Mouse (Mus musculus) neural tube, embryonic 11.5 days (tissue): ENCODE measurements at regions not wholly inside any gene's neighbourhood (a gene's known extent, or its start where the extent isn't known, plus 50 kb on each side); places are given as distances from the start of the nearest gene placed in this dataset.

Source experiments
- ATAC-seq: fragments of 200-750 bp; cut with Nextera tagmentation; 2 replicates; pipeline ENCODE4 v1.8.0; 2017; ENCODE audit warnings: moderate number of reproducible peaks, mild to moderate bottlenecking, moderate TSS enrichment, moderate library complexity; ENCODE audit not compliant: insufficient read depth, low FRiP score, low TSS enrichment
- DNase-seq: peaks from one replicate; pipeline ENCODE4 v3.0.0-alpha.2; 2015; ENCODE audit warnings: low spot score
- H3K27ac ChIP-seq: fragments of 300-500 bp; sonication (generic); 2 replicates; pipeline ENCODE4 v1.5.1; 2014; ENCODE audit warnings: low read depth, mild to moderate bottlenecking, low read length
- H3K27me3 ChIP-seq: fragments of 300-500 bp; sonication (generic); 2 replicates; pipeline ENCODE4 v1.6.1; 2014; ENCODE audit warnings: mild to moderate bottlenecking, low read length, mixed read lengths; ENCODE audit not compliant: control insufficient read depth, insufficient read depth
- H3K36me3 ChIP-seq: fragments of 300-500 bp; sonication (generic); 2 replicates; pipeline ENCODE4 v1.6.1; 2014; ENCODE audit warnings: mild to moderate bottlenecking, low read length, moderate library complexity, mixed read lengths; ENCODE audit not compliant: control insufficient read depth, insufficient read depth
- H3K4me1 ChIP-seq: fragments of 300-500 bp; sonication (generic); 2 replicates; pipeline ENCODE4 v1.6.1; 2014; ENCODE audit warnings: low read length, mixed read lengths; ENCODE audit not compliant: control insufficient read depth, insufficient read depth
- H3K4me2 ChIP-seq: fragments of 300-500 bp; sonication (generic); 2 replicates; pipeline ENCODE4 v1.6.1; 2014; ENCODE audit warnings: low read depth, mild to moderate bottlenecking, moderate library complexity
- H3K4me3 ChIP-seq: fragments of 300-500 bp; sonication (generic); 2 replicates; pipeline ENCODE4 v1.5.1; 2014; ENCODE audit warnings: low read depth, low read length
- H3K9ac ChIP-seq: fragments of 300-500 bp; sonication (generic); 2 replicates; pipeline ENCODE4 v1.6.1; 2014; ENCODE audit warnings: mild to moderate bottlenecking, low read length
- H3K9me3 ChIP-seq: fragments of 300-500 bp; sonication (generic); 2 replicates; pipeline ENCODE4 v1.6.1; 2016; ENCODE audit warnings: low read length; ENCODE audit not compliant: control insufficient read depth
- WGBS: fragments of 180-500 bp; shearing (Covaris S2); extraction: QIAGEN DNeasy Blood & Tissue Kit; methylation state at CpG from one replicate; pipeline ENCODE4 v1.1.7; 2014; 5-methylcytosine and 5-hydroxymethylcytosine counted together

DNA sequence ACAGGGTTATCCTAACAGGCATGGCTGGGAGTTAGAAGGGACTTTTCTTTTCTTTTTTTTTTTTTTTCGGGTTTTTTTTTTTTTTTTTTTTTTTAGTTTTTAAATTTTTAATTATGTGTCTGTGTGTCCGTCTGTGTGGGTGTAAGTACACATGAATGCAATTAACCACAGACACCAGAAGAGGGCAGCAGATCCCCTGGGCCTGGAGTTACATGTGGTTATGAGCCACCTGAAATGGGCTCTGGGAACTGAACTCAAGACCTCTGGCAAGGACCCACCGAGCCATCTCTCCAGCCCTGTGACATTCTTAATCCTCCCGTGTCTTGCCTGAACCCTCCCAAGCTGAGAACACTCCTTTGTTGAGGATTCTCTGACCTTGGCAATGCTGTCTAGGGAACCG, 157.0 kb downstream of the Zfp36l2 start:
- Histone ChIP-seq H3K27me3 (no peaks in the 10 kb centered on the region), H3K27ac (no peak overlapping the region), H3K4me1 (peaks cover 15% of the 10 kb centered on the region), H3K9me3 (no peaks in the 10 kb centered on the region), H3K9ac (no peak overlapping the region), H3K4me3 (no peak overlapping the region), H3K4me2 (no peak overlapping the region), H3K36me3 (no peaks in the 10 kb centered on the region)
- no peak for DNase-seq
- ATAC-seq = no peak
- 82% methylated on average over 5 of the region's 5 CpGs for WGBS

DNA sequence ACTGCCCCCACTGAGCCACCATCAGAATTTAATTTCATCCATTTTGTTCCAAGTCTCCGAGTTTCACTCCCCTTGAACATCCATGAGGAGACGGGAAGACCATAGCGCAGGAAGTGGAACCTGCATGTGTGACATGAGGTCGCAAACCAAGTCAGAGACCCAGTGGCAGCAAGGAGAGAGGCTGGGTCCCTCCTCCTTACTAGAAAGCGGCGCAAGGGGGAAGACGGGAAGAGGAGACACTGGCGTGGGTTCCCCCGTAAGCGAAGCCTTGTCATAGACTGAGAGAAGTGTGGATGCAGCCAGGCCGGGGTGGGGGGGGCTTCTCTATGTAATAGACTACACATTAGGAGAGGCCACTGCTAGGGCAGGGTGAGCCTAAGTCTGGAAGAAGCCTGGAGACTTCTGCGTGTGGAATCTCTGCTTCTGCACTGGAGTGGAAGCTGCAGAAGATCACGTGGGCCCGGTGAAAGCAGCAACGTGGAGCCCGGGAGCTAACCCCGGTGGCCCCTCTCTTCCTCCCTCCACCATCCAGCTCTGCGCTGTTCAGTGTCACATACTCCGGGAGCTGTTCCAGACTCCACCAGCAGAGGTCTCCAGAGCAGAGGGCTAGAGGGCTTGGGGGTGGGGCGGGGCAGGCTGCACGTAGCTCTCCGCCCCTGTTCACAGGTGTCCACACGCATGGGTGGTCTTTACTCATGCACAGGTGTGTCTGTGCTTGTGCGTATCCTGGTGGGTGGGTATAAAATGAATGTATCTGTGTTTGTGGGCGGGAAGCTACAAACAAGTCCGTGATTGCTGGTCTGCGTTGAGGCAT, 159.4 kb downstream of the Zfp36l2 start:
- peak; percentile 91 for DNase-seq
- H3K4me3 ChIP-seq = no peak overlapping the region
- H3K27ac ChIP-seq = no peak overlapping the region
- H3K4me1 ChIP-seq = peaks cover 15% of the 10 kb centered on the region
- peak; percentile 87; the same call in 1 of the 2 replicates for ATAC-seq
- H3K4me2 ChIP-seq = peak overlapping the region; percentile 32
- no peak overlapping the region; the same call in 1 of the 2 replicates for H3K9ac ChIP-seq
- no peaks in the 10 kb centered on the region for H3K36me3 ChIP-seq
- no peaks in the 10 kb centered on the region for H3K27me3 ChIP-seq
- 23% methylated on average over 27 of the region's 27 CpGs for WGBS
- no peaks in the 10 kb centered on the region for H3K9me3 ChIP-seq

DNA sequence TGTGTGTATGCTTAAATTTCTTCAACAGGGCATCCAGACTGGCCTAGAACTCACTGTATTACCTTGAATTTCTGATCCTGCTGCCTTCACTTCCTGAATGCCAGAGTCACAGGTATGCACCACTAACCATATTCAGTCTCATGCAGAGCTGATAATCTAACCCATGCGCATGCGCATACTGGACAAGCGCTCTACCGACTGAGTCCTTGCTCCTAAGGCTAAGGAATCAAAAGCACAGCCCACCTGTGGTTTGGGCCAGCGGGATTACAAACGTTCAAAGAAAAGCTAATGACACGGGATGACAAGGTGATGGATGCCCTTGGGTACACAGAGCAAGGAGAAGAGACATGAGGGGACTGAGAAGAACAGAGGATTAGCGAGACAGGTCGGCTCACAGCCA, 160.5 kb downstream of the Zfp36l2 start:
- ATAC-seq (no peak), DNase-seq (peak; percentile 42)
- H3K27ac ChIP-seq = no peak overlapping the region
- H3K4me2 ChIP-seq = no peak overlapping the region
- H3K36me3 ChIP-seq = no peaks in the 10 kb centered on the region
- WGBS = 35% methylated on average over 9 of the region's 9 CpGs
- peaks cover 15% of the 10 kb centered on the region for H3K4me1 ChIP-seq
- no peak overlapping the region for H3K4me3 ChIP-seq
- H3K9ac ChIP-seq = no peak overlapping the region
- no peaks in the 10 kb centered on the region for H3K27me3 ChIP-seq
- no peaks in the 10 kb centered on the region for H3K9me3 ChIP-seq

DNA sequence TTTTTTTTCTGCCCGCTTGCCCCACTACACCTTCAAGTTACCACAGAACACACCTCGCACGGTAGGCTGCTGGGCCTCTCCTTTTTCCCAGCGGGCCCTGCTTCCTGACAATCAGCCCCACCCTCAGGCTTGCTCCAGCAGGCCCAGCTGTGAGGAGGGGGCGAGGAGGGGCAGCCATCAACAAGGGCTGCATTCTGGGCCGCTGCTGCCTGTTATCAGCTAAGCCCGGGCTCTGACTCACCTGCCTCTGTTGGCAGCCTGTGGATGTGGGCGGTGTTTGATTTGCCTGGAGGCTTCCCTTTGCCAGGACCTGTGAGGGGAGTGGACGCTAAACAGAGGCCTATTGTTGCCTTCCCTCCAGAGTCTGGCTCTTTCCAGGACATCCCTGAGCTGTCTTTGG, 161.6 kb downstream of the Zfp36l2 start:
- Histone ChIP-seq H3K9ac (no peak overlapping the region), H3K27ac (no peak overlapping the region), H3K4me2 (no peak overlapping the region), H3K36me3 (no peaks in the 10 kb centered on the region), H3K27me3 (no peaks in the 10 kb centered on the region), H3K4me1 (peaks cover 10% of the 10 kb centered on the region; the same call in 1 of the 2 replicates), H3K4me3 (no peak overlapping the region), H3K9me3 (no peaks in the 10 kb centered on the region)
- ATAC-seq = no peak
- DNase-seq = no peak
- 26% methylated on average over 9 of the region's 9 CpGs for WGBS

DNA sequence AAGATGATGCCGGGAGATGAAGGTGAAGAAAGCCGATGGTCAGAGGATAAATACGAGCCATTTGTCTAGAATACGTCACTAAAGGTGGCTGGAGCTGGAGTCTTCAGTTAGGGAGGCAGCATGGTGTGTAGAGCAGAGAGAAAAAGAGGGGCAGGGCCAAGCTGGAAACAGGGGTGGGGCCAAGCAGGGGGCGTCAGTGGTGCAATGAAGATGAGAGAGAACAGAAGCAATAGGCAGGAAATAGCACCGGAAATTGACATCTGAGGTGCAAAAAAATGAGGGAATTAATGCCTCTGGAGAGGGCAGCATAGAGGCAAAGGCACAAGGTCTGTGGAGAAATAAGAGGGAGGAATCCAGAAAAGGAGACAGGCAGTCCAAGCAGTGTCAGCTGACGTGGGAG, 165.4 kb downstream of the Zfp36l2 start:
- Histone ChIP-seq H3K4me2 (no peak overlapping the region), H3K4me1 (no peaks in the 10 kb centered on the region), H3K27ac (no peak overlapping the region), H3K4me3 (no peak overlapping the region), H3K9ac (no peak overlapping the region), H3K36me3 (no peaks in the 10 kb centered on the region), H3K9me3 (no peaks in the 10 kb centered on the region), H3K27me3 (no peaks in the 10 kb centered on the region)
- DNase-seq = no peak
- WGBS = 81% methylated on average over 7 of the region's 7 CpGs
- ATAC-seq = no peak

DNA sequence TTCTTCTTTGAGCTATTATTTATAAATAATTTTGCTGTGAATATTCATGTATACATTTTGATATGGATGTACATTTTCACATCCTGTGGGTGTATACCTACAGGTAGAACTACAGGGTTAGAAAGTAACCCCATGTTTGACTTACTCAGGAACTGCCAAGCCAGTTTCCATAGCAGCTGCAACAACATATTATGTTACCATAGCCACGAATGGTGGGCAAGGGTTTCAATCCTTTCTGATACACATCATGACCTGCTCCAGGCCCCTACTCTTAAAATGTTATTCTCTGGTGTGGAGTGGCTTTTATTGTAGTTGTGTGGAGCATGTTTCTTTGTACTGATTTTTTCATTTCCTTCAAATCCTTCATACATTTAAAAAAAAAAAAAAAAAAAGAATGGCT, 168.9 kb downstream of the Zfp36l2 start:
- Histone ChIP-seq H3K4me1 (no peaks in the 10 kb centered on the region), H3K36me3 (no peaks in the 10 kb centered on the region), H3K4me2 (no peak overlapping the region), H3K4me3 (no peak overlapping the region), H3K9me3 (no peaks in the 10 kb centered on the region), H3K9ac (no peak overlapping the region), H3K27me3 (no peaks in the 10 kb centered on the region), H3K27ac (no peak overlapping the region)
- ATAC-seq (no peak), DNase-seq (no peak)
- 72% methylated on average over 1 of the region's 1 CpGs for WGBS

DNA sequence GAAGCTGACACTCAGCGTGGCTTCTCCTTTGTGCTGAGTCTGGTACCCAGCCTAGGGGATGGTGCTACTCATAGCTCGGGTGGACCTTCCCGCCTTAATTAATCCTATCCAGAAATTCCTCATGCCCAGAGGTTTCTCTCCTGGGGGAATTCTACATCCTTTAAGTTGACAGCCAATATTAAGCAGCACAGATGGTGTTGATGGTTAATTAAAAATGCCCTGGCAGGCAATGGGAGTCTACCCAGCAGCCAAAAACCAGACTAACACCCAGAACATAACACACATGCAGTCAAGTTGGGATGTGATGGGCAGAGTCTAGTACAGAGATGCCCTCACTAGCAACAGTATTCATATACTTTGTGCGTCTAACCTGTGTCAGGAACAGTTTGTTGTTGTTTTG, 169.9 kb downstream of the Zfp36l2 start:
- no peak for ATAC-seq
- no peak overlapping the region for H3K4me2 ChIP-seq
- H3K9ac ChIP-seq = no peak overlapping the region
- 80% methylated on average over 4 of the region's 4 CpGs for WGBS
- no peak overlapping the region for H3K27ac ChIP-seq
- H3K36me3 ChIP-seq = no peaks in the 10 kb centered on the region
- no peaks in the 10 kb centered on the region for H3K27me3 ChIP-seq
- DNase-seq = no peak
- no peaks in the 10 kb centered on the region for H3K4me1 ChIP-seq
- no peak overlapping the region for H3K4me3 ChIP-seq
- no peaks in the 10 kb centered on the region for H3K9me3 ChIP-seq

DNA sequence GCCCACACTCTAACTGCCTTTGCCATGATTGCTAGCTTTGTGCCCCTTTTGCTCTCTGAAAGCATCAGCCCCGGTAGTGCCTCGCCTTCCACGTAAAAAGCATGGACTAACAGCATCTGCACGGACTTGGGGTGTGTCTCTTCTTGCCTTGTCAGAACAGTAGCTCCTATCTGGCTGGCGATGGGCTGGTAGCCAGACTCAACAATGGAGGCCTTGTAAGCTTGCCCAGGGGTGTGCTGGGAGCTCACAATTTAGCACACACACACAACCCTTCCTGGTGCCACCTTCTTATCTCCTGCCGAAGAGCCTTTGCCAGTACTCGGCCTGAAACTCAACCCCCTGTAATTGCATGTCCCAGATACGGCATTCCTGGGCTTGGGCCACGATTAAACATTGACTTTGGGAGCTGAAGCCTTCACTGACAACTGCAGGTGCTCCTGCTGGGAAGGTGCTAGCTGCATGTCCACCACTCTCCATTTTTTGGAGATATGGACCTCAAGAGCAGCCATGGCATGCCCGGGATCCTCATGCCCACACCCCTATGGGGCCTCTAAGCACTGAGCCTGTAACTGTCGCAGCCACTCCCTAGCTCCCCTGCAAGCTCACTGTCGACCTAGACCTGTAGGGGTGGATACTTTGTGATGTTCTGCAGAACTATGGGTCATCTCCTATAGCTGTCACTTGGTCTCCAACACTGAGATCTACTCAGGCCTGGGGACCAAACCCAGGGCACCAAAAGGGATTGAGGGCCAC, 166.7 kb upstream of the Haao start:
- no peak overlapping the region for H3K27ac ChIP-seq
- no peaks in the 10 kb centered on the region for H3K36me3 ChIP-seq
- H3K4me3 ChIP-seq = no peak overlapping the region
- no peaks in the 10 kb centered on the region; the same call in 1 of the 2 replicates for H3K4me1 ChIP-seq
- H3K9ac ChIP-seq = no peak overlapping the region
- ATAC-seq = no peak
- no peak overlapping the region for H3K4me2 ChIP-seq
- DNase-seq = no peak
- H3K27me3 ChIP-seq = no peaks in the 10 kb centered on the region
- 86% methylated on average over 12 of the region's 12 CpGs for WGBS
- H3K9me3 ChIP-seq = no peaks in the 10 kb centered on the region
